Mouse (Mus musculus) intestine, postnatal 0 days (tissue): ENCODE measurements around the gene Hivep3. TPM values are rescaled to one million over a fixed set of nuclear protein-coding genes. Genes with fewer than 3 reads are reported as not detected.

Experiments used
- ATAC-seq: fragments of 200-750 bp; cut with Nextera tagmentation; 2 replicates; pipeline ENCODE4 v1.8.0; 2017; ENCODE audit warnings: mild to moderate bottlenecking, moderate TSS enrichment, moderate library complexity
- H3K27ac ChIP-seq: fragments of 300-500 bp; sonication (generic); 2 replicates; pipeline ENCODE4 v1.5.1; 2014; ENCODE audit warnings: mild to moderate bottlenecking, low read depth, low read length, moderate library complexity
- H3K27me3 ChIP-seq: fragments of 300-500 bp; sonication (generic); replicated peaks from 2 replicates; pipeline ENCODE4 v1.6.1; 2014; ENCODE audit warnings: low read length, mixed read lengths; ENCODE audit not compliant: control insufficient read depth, insufficient read depth
- H3K36me3 ChIP-seq: fragments of 300-500 bp; sonication (generic); 2 replicates; pipeline ENCODE4 v1.6.1; 2014; ENCODE audit warnings: mild to moderate bottlenecking, moderate library complexity; ENCODE audit not compliant: control insufficient read depth, insufficient read depth
- H3K4me1 ChIP-seq: fragments of 300-500 bp; sonication (generic); replicated peaks from 2 replicates; pipeline ENCODE4 v1.6.1; 2014; ENCODE audit warnings: antibody characterized with exemption, low read length, mixed read lengths; ENCODE audit not compliant: control insufficient read depth, insufficient read depth
- H3K4me2 ChIP-seq: fragments of 300-500 bp; sonication (generic); replicated peaks from 2 replicates; pipeline ENCODE4 v1.6.1; 2014; ENCODE audit warnings: low read depth, mild to moderate bottlenecking, moderate library complexity
- H3K4me3 ChIP-seq: fragments of 300-500 bp; sonication (generic); 2 replicates; pipeline ENCODE4 v1.5.1; 2014; ENCODE audit warnings: low read depth, low read length
- H3K9ac ChIP-seq: fragments of 300-500 bp; sonication (generic); 2 replicates; pipeline ENCODE4 v1.6.1; 2014; ENCODE audit warnings: mild to moderate bottlenecking, low read depth, low read length
- H3K9me3 ChIP-seq: fragments of 300-500 bp; sonication (generic); 2 replicates; pipeline ENCODE4 v1.6.1; 2016; ENCODE audit warnings: mixed run types; ENCODE audit not compliant: control insufficient read depth
- CTCF ChIP-seq: sonication (generic); IDR thresholded peaks from 2 replicates; pipeline ENCODE4 v1.5.1; 2016; ENCODE audit warnings: low read depth, mild to moderate bottlenecking, control low read depth, antibody characterized with exemption, moderate library complexity
- WGBS: fragments of 180-500 bp; shearing (Covaris S2); extraction: QIAGEN DNeasy Blood & Tissue Kit; methylation state at CpG from one replicate; pipeline ENCODE4 v1.1.7; 2014; 5-methylcytosine and 5-hydroxymethylcytosine counted together
- polyA plus RNA-seq: library from polyadenylated mRNA; unstranded; fragments of >200 nt; fragmentation: Nextera tagmentation; extraction: Ambion mirVana; gene quantifications from 2 replicates; pipeline ENCODE4 v1.2.1, GENCODE M21; 2015

Gene Hivep3
- polyA plus RNA-seq, 1 experiment from 2014 or later, result 4.1 TPM

GRCm38 (mm10) chr4:119707751-119708150 is 25.8 kb upstream of the Hivep3 start:
- no peaks in the 10 kb centered on the region for H3K27me3 ChIP-seq
- no peak overlapping the region for H3K4me3 ChIP-seq
- no peaks in the 10 kb centered on the region for H3K4me1 ChIP-seq
- TF ChIP-seq CTCF, result no peak
- H3K4me2 ChIP-seq, result no peak overlapping the region
- no peak overlapping the region for H3K9ac ChIP-seq
- H3K27ac ChIP-seq, result no peak overlapping the region
- WGBS, result 37% methylated on average over 3 of the region's 3 CpGs
- ATAC-seq, result no peak
- H3K36me3 ChIP-seq, result no peaks in the 10 kb centered on the region
- no peaks in the 10 kb centered on the region for H3K9me3 ChIP-seq

GRCm38 (mm10) chr4:119710208-119710607 is 23.4 kb upstream of the Hivep3 start:
- no peaks in the 10 kb centered on the region for H3K9me3 ChIP-seq
- H3K4me2 ChIP-seq, result no peak overlapping the region
- H3K4me3 ChIP-seq, result no peak overlapping the region
- no peak overlapping the region for H3K9ac ChIP-seq
- ATAC-seq, result no peak
- no peaks in the 10 kb centered on the region for H3K36me3 ChIP-seq
- no peaks in the 10 kb centered on the region for H3K4me1 ChIP-seq
- no peak for TF ChIP-seq CTCF
- H3K27ac ChIP-seq, result no peak overlapping the region
- no peaks in the 10 kb centered on the region for H3K27me3 ChIP-seq
- WGBS, result 71% methylated on average over 4 of the region's 4 CpGs

GRCm38 (mm10) chr4:119717443-119717842 is 16.1 kb upstream of the Hivep3 start:
- Histone ChIP-seq H3K9me3 (no peaks in the 10 kb centered on the region), H3K36me3 (no peaks in the 10 kb centered on the region), H3K4me1 (no peaks in the 10 kb centered on the region), H3K27me3 (no peaks in the 10 kb centered on the region), H3K27ac (no peak overlapping the region), H3K4me3 (no peak overlapping the region), H3K9ac (no peak overlapping the region), H3K4me2 (no peak overlapping the region)
- no peak for ATAC-seq
- TF ChIP-seq CTCF, result no peak
- 87% methylated on average over 11 of the region's 11 CpGs for WGBS

- no peak overlapping the region for H3K4me2 ChIP-seq
- H3K4me3 ChIP-seq, result no peak overlapping the region
- no peaks in the 10 kb centered on the region for H3K36me3 ChIP-seq
- H3K27me3 ChIP-seq, result no peaks in the 10 kb centered on the region
- H3K9ac ChIP-seq, result no peak overlapping the region
- no peaks in the 10 kb centered on the region for H3K9me3 ChIP-seq
- no peak overlapping the region for H3K27ac ChIP-seq
- no peak for TF ChIP-seq CTCF
- ATAC-seq, result no peak
- WGBS, result 81% methylated on average over 3 of the region's 3 CpGs
- no peaks in the 10 kb centered on the region for H3K4me1 ChIP-seq
These were observed 12.1 kb upstream of the Hivep3 start for GRCm38 (mm10) chr4:119721531-119721930.

- 63% methylated on average over 5 of the region's 5 CpGs for WGBS
- H3K4me2 ChIP-seq, result no peak overlapping the region
- no peak overlapping the region for H3K27ac ChIP-seq
- H3K9me3 ChIP-seq, result no peaks in the 10 kb centered on the region
- no peak for TF ChIP-seq CTCF
- H3K9ac ChIP-seq, result no peak overlapping the region
- ATAC-seq, result no peak
- no peaks in the 10 kb centered on the region for H3K27me3 ChIP-seq
- no peak overlapping the region for H3K4me3 ChIP-seq
- H3K4me1 ChIP-seq, result no peaks in the 10 kb centered on the region
- H3K36me3 ChIP-seq, result no peaks in the 10 kb centered on the region
These were observed 7.5 kb upstream of the Hivep3 start for GRCm38 (mm10) chr4:119726074-119726473.

- H3K4me3 ChIP-seq, result no peak overlapping the region
- no peak overlapping the region for H3K9ac ChIP-seq
- no peaks in the 10 kb centered on the region for H3K9me3 ChIP-seq
- H3K27me3 ChIP-seq, result no peaks in the 10 kb centered on the region
- no peaks in the 10 kb centered on the region for H3K36me3 ChIP-seq
- TF ChIP-seq CTCF, result no peak
- 43% methylated on average over 2 of the region's 2 CpGs for WGBS
- H3K27ac ChIP-seq, result no peak overlapping the region
- H3K4me2 ChIP-seq, result no peak overlapping the region
- no peaks in the 10 kb centered on the region for H3K4me1 ChIP-seq
- ATAC-seq, result no peak
These were observed 5.7 kb upstream of the Hivep3 start for GRCm38 (mm10) chr4:119727871-119728270.

- no peak for TF ChIP-seq CTCF
- WGBS, result 2% methylated on average over 44 of the region's 44 CpGs
- ATAC-seq, result no peak
These were observed 358 bp downstream of the Hivep3 start for GRCm38 (mm10) chr4:119733942-119734341.

More at GRCm38 (mm10) chr4:119733942-119734341, 358 bp downstream of the Hivep3 start:
- Histone ChIP-seq H3K36me3 (no peaks in the 10 kb centered on the region), H3K4me1 (no peaks in the 10 kb centered on the region), H3K9ac (peak overlapping the region; percentile 32), H3K4me3 (peak overlapping the region; percentile 69), H3K27ac (no peak overlapping the region), H3K9me3 (no peaks in the 10 kb centered on the region), H3K4me2 (peak overlapping the region; percentile 99), H3K27me3 (peaks cover 5% of the 10 kb centered on the region; the same call in 1 of the 2 replicates)
